Comparison of ENCODE assay signal across 18 mouse cellular contexts in genomic region chr2:174856135-174856534, GRCm38 (mm10).
"Had no signal": no experiment of that assay in that cellular context is flagged by ENCODE, and none has a peak within 500 bp of the region (broad histone marks: within the 10 kb centered on the region; RNA-seq: fewer than 3 reads in every experiment).

No protein-coding gene starts in this region.

- H3K9me3 ChIP-seq: limb, embryonic 15.5 days; lung, embryonic 15.5 days; midbrain, embryonic 13.5 days; stomach, embryonic 15.5 days had no signal

- H3K9ac ChIP-seq: limb, embryonic 15.5 days; liver, embryonic 14.5 days; liver, postnatal 0 days; lung, embryonic 15.5 days; midbrain, embryonic 13.5 days; stomach, embryonic 15.5 days had no signal

- DNase-seq: kidney, adult 18-20 months; kidney, adult 9 months; kidney, postnatal 14 days; kidney, postnatal 4 days; liver, postnatal 0 days; lung, postnatal 10 days; lung, postnatal 36 days; right cerebral cortex, adult 18-20 months; right cerebral cortex, postnatal 14 days; right cerebral cortex, postnatal 4 days; thymus, postnatal 25 days had no signal

- H3K4me2 ChIP-seq: limb, embryonic 15.5 days; liver, embryonic 11.5 days; lung, embryonic 15.5 days; midbrain, embryonic 13.5 days; stomach, embryonic 15.5 days had no signal

- ATAC-seq: intestine, embryonic 16.5 days; liver, postnatal 0 days; midbrain, embryonic 13.5 days had no signal

- H3K36me3 ChIP-seq: limb, embryonic 15.5 days; lung, embryonic 15.5 days; midbrain, embryonic 13.5 days; stomach, embryonic 15.5 days had no signal

- H3K4me3 ChIP-seq: limb, embryonic 15.5 days; lung, embryonic 15.5 days; midbrain, embryonic 13.5 days; stomach, embryonic 15.5 days had no signal

- H3K27me3 ChIP-seq: limb, embryonic 15.5 days; lung, embryonic 15.5 days; midbrain, embryonic 13.5 days; stomach, embryonic 15.5 days had no signal

- H3K27ac ChIP-seq: limb, embryonic 15.5 days; liver, embryonic 14.5 days; lung, embryonic 15.5 days; midbrain, embryonic 13.5 days; stomach, embryonic 15.5 days had no signal
